Mouse (Mus musculus) hindbrain, embryonic 16.5 days (tissue): Measurements from ENCODE around the gene Tom1l2. TPM values are rescaled to one million over a fixed set of nuclear protein-coding genes. Genes with fewer than 3 reads are reported as not detected.
A peak's percentile ranks its signal among the peaks of the same experiment; 100 is the strongest.

ENCODE experiments used
- ATAC-seq: fragments of 200-750 bp; cut with Nextera tagmentation; 2 replicates; pipeline ENCODE4 v1.8.0; 2017; ENCODE audit warnings: moderate TSS enrichment, moderate library complexity
- H3K27ac ChIP-seq: fragments of 300-500 bp; sonication (generic); 2 replicates; pipeline ENCODE4 v1.5.1; 2014; ENCODE audit warnings: low read depth, mild to moderate bottlenecking, control low read depth, low read length, moderate library complexity
- H3K27me3 ChIP-seq: fragments of 300-500 bp; sonication (generic); replicated peaks from 2 replicates; pipeline ENCODE4 v1.6.1; 2014; ENCODE audit warnings: low read length; ENCODE audit not compliant: control insufficient read depth, insufficient read depth
- H3K36me3 ChIP-seq: fragments of 300-500 bp; sonication (generic); 2 replicates; pipeline ENCODE4 v1.6.1; 2014; ENCODE audit warnings: mild to moderate bottlenecking, low read length, moderate library complexity, mixed read lengths; ENCODE audit not compliant: control insufficient read depth, insufficient read depth
- H3K4me1 ChIP-seq: fragments of 300-500 bp; sonication (generic); 2 replicates; pipeline ENCODE4 v1.6.1; 2014; ENCODE audit warnings: low read depth, low read length; ENCODE audit not compliant: control insufficient read depth, insufficient read depth
- H3K4me2 ChIP-seq: fragments of 300-500 bp; sonication (generic); 2 replicates; pipeline ENCODE4 v1.6.1; 2014; ENCODE audit warnings: mild to moderate bottlenecking, low read length, control low read depth, moderate library complexity
- H3K4me3 ChIP-seq: fragments of 300-500 bp; sonication (generic); 2 replicates; pipeline ENCODE4 v1.5.1; 2014; ENCODE audit warnings: mild to moderate bottlenecking, low read length, control low read depth, moderate library complexity
- H3K9ac ChIP-seq: fragments of 300-500 bp; sonication (generic); 2 replicates; pipeline ENCODE4 v1.6.1; 2014; ENCODE audit warnings: low read depth, mild to moderate bottlenecking, control low read depth, low read length, moderate library complexity
- H3K9me3 ChIP-seq: fragments of 300-500 bp; sonication (generic); 2 replicates; pipeline ENCODE4 v1.6.1; 2014; ENCODE audit warnings: mild to moderate bottlenecking, low read length, moderate library complexity; ENCODE audit not compliant: control insufficient read depth
- WGBS: fragments of 180-500 bp; shearing (Covaris S2); extraction: QIAGEN DNeasy Blood & Tissue Kit; methylation state at CpG from one replicate; pipeline ENCODE4 v1.1.7; 2014; 5-methylcytosine and 5-hydroxymethylcytosine counted together
- polyA plus RNA-seq: library from polyadenylated mRNA; unstranded; fragments of >200 nt; fragmentation: Nextera tagmentation; extraction: Ambion mirVana; gene quantifications from 2 replicates; pipeline ENCODE4 v1.2.1, GENCODE M21; 2015

The Tom1l2 gene
- polyA plus RNA-seq, 1 experiment from 2014 or later, result 69.2 TPM

DNA sequence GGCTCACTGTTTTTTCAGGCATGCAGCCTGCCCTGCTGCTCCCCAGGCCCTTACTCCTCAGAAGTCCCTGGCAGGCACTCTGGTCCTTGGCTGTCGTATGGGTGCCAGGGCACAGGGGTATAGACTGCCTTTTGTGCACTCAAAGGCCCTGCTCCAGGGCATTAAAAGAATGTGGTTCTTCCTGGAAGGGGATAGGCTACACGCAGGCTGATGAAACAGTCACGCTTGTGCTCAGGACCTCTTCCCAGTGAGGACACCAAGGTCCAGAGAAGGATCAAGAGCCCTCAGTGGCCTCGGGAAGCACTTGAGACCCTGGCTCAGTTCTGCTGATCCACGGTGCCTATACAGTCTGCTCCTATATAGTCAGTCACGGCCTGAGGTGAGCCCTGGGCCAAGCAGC, 139.4 kb downstream of the Tom1l2 start:
- Histone ChIP-seq H3K4me3 (no peak overlapping the region), H3K27me3 (no peaks in the 10 kb centered on the region), H3K36me3 (no peaks in the 10 kb centered on the region), H3K27ac (no peak overlapping the region), H3K4me2 (no peak overlapping the region), H3K9me3 (no peaks in the 10 kb centered on the region), H3K9ac (no peak overlapping the region), H3K4me1 (peaks cover 32% of the 10 kb centered on the region)
- WGBS, result 55% methylated on average over 6 of the region's 6 CpGs
- no peak for ATAC-seq

GRCm38 (mm10) chr11:60211761-60212160, 140.9 kb downstream of the Tom1l2 start:
- Histone ChIP-seq H3K4me1 (peaks cover 39% of the 10 kb centered on the region), H3K9ac (no peak overlapping the region), H3K9me3 (no peaks in the 10 kb centered on the region), H3K27ac (no peak overlapping the region), H3K27me3 (no peaks in the 10 kb centered on the region), H3K4me3 (no peak overlapping the region), H3K36me3 (no peaks in the 10 kb centered on the region), H3K4me2 (no peak overlapping the region)
- WGBS, result 55% methylated on average over 12 of the region's 12 CpGs
- ATAC-seq, result no peak

DNA sequence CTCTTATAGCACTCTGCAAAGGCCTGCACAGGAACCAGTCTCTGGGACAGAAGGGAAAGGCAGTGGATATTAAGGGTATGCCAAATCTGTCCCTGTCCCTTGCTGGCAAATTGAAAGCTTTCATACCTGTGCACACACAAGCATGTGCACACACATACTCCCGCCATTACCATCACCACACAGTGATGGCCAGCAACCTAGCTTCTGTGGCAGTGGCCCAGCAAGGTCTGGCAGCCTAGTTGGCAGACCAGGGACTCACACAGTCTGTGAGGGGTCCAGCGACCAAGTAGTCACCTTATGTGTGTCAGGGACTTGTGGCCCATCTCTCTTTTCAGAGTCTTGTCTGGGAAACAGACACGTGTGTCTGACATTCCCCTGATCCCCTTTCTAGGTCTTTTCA, 141.6 kb downstream of the Tom1l2 start:
- ATAC-seq, result no peak
- 60% methylated on average over 3 of the region's 3 CpGs for WGBS
- Histone ChIP-seq H3K4me3 (no peak overlapping the region), H3K36me3 (peaks cover 1% of the 10 kb centered on the region; the same call in 1 of the 2 replicates), H3K4me2 (no peak overlapping the region; the same call in 1 of the 2 replicates), H3K9ac (no peak overlapping the region; the same call in 1 of the 2 replicates), H3K4me1 (peaks cover 41% of the 10 kb centered on the region), H3K27ac (peak overlapping the region; percentile 76; the same call in 1 of the 2 replicates), H3K9me3 (no peaks in the 10 kb centered on the region), H3K27me3 (no peaks in the 10 kb centered on the region)

DNA sequence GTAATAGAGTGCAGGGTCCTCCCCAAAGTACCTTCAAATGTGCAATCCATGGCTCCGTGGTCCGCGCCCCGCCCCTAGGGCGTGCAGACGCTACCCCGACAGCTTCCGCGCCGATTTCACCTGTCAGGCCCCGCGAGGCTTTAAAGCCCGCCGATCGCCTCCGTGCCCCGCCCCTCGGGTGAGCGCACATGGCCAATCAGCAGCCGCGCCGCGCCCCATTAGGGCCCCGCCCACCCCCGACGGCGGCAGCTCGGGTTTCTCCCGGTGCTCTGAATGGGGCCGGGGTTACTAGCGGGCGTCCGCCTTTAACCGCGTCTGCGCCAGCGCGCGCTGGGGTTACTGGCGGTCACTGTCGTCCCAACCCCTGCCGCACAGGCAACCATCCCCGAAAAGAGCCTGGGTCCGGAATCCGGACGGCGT, 142.4 kb downstream of the Tom1l2 start:
- H3K9me3 ChIP-seq, result no peaks in the 10 kb centered on the region
- peaks cover 48% of the 10 kb centered on the region for H3K4me1 ChIP-seq
- H3K4me2 ChIP-seq, result peak overlapping the region; percentile 67
- no peaks in the 10 kb centered on the region for H3K27me3 ChIP-seq
- H3K27ac ChIP-seq, result peak overlapping the region; percentile 76
- H3K36me3 ChIP-seq, result peaks cover 7% of the 10 kb centered on the region; the same call in 1 of the 2 replicates
- H3K9ac ChIP-seq, result peak overlapping the region; percentile 66
- peak; percentile 84 for ATAC-seq
- peak overlapping the region; percentile 47 for H3K4me3 ChIP-seq
- WGBS, result under 1% methylated on average over 36 of the region's 47 CpGs

GRCm38 (mm10) chr11:60209933-60210249, 142.8 kb downstream of the Tom1l2 start:
- ATAC-seq, result no peak
- Histone ChIP-seq H3K36me3 (peaks cover 12% of the 10 kb centered on the region; the same call in 1 of the 2 replicates), H3K9me3 (no peaks in the 10 kb centered on the region), H3K4me1 (peaks cover 48% of the 10 kb centered on the region), H3K4me3 (peak overlapping the region; percentile 47), H3K9ac (peak overlapping the region; percentile 66), H3K4me2 (peak overlapping the region; percentile 67), H3K27ac (peak overlapping the region; percentile 76), H3K27me3 (no peaks in the 10 kb centered on the region)
- WGBS, result 6% methylated on average over 2 of the region's 2 CpGs

- Histone ChIP-seq H3K27me3 (no peaks in the 10 kb centered on the region), H3K4me3 (peak overlapping the region; percentile 47), H3K36me3 (peaks cover 14% of the 10 kb centered on the region; the same call in 1 of the 2 replicates), H3K9ac (peak overlapping the region; percentile 66), H3K4me1 (peaks cover 48% of the 10 kb centered on the region), H3K4me2 (peak overlapping the region; percentile 67), H3K27ac (peak overlapping the region; percentile 76), H3K9me3 (no peaks in the 10 kb centered on the region)
- 33% methylated on average over 7 of the region's 7 CpGs for WGBS
- ATAC-seq, result peak; percentile 88
Measured at GRCm38 (mm10) chr11:60209217-60209932, 143.3 kb downstream of the Tom1l2 start.

- Histone ChIP-seq H3K4me2 (peak overlapping the region; percentile 67), H3K9ac (peak overlapping the region; percentile 56), H3K27me3 (no peaks in the 10 kb centered on the region), H3K27ac (peak overlapping the region; percentile 76), H3K4me3 (peak overlapping the region; percentile 47), H3K9me3 (no peaks in the 10 kb centered on the region), H3K36me3 (peaks cover 20% of the 10 kb centered on the region), H3K4me1 (peaks cover 48% of the 10 kb centered on the region)
- no peak for ATAC-seq
- 44% methylated on average over 4 of the region's 4 CpGs for WGBS
Measured at GRCm38 (mm10) chr11:60208712-60209111, 144.0 kb downstream of the Tom1l2 start.

GRCm38 (mm10) chr11:60208201-60208600, 144.5 kb downstream of the Tom1l2 start:
- WGBS, result 65% methylated on average over 6 of the region's 6 CpGs
- Histone ChIP-seq H3K27ac (peak overlapping the region; percentile 76; the same call in 1 of the 2 replicates), H3K36me3 (peaks cover 21% of the 10 kb centered on the region), H3K9me3 (no peaks in the 10 kb centered on the region), H3K4me3 (peak overlapping the region; percentile 47), H3K27me3 (no peaks in the 10 kb centered on the region), H3K9ac (peak overlapping the region; percentile 56), H3K4me2 (peak overlapping the region; percentile 67), H3K4me1 (peaks cover 54% of the 10 kb centered on the region)
- no peak for ATAC-seq

- H3K4me2 ChIP-seq, result no peak overlapping the region
- no peak for ATAC-seq
- no peaks in the 10 kb centered on the region for H3K9me3 ChIP-seq
- no peaks in the 10 kb centered on the region for H3K27me3 ChIP-seq
- no peak overlapping the region for H3K9ac ChIP-seq
- peak overlapping the region; percentile 4; the same call in 1 of the 2 replicates for H3K27ac ChIP-seq
- 66% methylated on average over 5 of the region's 5 CpGs for WGBS
- no peak overlapping the region for H3K4me3 ChIP-seq
- peaks cover 57% of the 10 kb centered on the region for H3K4me1 ChIP-seq
- H3K36me3 ChIP-seq, result peaks cover 31% of the 10 kb centered on the region
Measured at GRCm38 (mm10) chr11:60206207-60206606, 146.5 kb downstream of the Tom1l2 start.
